Mouse (Mus musculus) kidney, postnatal 36 days (tissue): Measurements from ENCODE around the gene Zdhhc16.

Experiments used
- DNase-seq, 2 experiments: peaks; one replicate each; pipeline ENCODE4 v3.0.0; 2021 to 2022; ENCODE audit warnings: mixed read lengths in 2 of 2

Gene Zdhhc16

GRCm38 (mm10) chr19:41989810-41990209, 56.5 kb downstream of the Zdhhc16 start:
- DNase-seq = no peak

GRCm38 (mm10) chr19:41991926-41992477, 58.7 kb downstream of the Zdhhc16 start:
- DNase-seq = no peak

- no peak for DNase-seq
Observed at GRCm38 (mm10) chr19:41992971-41993370, 59.7 kb downstream of the Zdhhc16 start.

- peak; percentile 91 to 95 for DNase-seq
Observed at GRCm38 (mm10) chr19:41993484-41993883, 60.2 kb downstream of the Zdhhc16 start.
